Mouse (Mus musculus) MEL (cell line): ENCODE results near the gene Iah1. TPM values are rescaled to one million over a fixed set of nuclear protein-coding genes. Genes with fewer than 3 reads are reported as not detected.

Experiments used
- DNase-seq: peaks from one replicate; pipeline ENCODE4 v3.0.0; 2011; ENCODE audit warnings: low read depth, low spot score
- H3K27ac ChIP-seq: 2 replicates; pipeline ENCODE4 v1.5.1; 2012; ENCODE audit warnings: low read depth, mild to moderate bottlenecking, control low read depth, low read length, moderate library complexity; ENCODE audit not compliant: control insufficient read depth
- H3K27me3 ChIP-seq, 2 experiments: fragments of 150-350 bp in 1 of 2; sonication (generic) in 1 of 2; 2 replicates each; pipeline ENCODE4 v1.6.1; 2012; ENCODE audit warnings: low read length in 2 of 2, mild to moderate bottlenecking in 2 of 2, improper control_type of control experiment in 1 of 2, moderate library complexity in 1 of 2; ENCODE audit not compliant: insufficient read depth in 2 of 2, control insufficient read depth in 1 of 2
- H3K36me3 ChIP-seq, 2 experiments: 2 replicates each; pipeline ENCODE4 v1.6.1; 2012 to 2014; ENCODE audit warnings: low read length in 2 of 2, improper control_type of control experiment in 1 of 2, inconsistent platforms in 1 of 2, mild to moderate bottlenecking in 1 of 2; ENCODE audit not compliant: insufficient read depth in 2 of 2, control insufficient read depth in 1 of 2
- H3K4me1 ChIP-seq, 2 experiments: fragments of 150-350 bp in 1 of 2; sonication (generic) in 1 of 2; 2 replicates each; pipeline ENCODE4 v1.6.1; 2012; ENCODE audit warnings: low read length in 2 of 2, improper control_type of control experiment in 1 of 2, mild to moderate bottlenecking in 1 of 2; ENCODE audit not compliant: insufficient read depth in 2 of 2, control insufficient read depth in 1 of 2
- H3K4me3 ChIP-seq, 2 experiments: fragments of 150-350 bp in 1 of 2; sonication (generic) in 1 of 2; 2 replicates each; pipeline ENCODE4 v1.5.1; 2012; ENCODE audit warnings: low read depth in 2 of 2, low read length in 2 of 2, mild to moderate bottlenecking in 2 of 2, moderate library complexity in 2 of 2, control low read depth in 1 of 2, improper control_type of control experiment in 1 of 2; ENCODE audit not compliant: control insufficient read depth in 1 of 2, insufficient read depth in 1 of 2
- H3K79me2 ChIP-seq: 2 replicates; pipeline ENCODE4 v1.6.1; 2012; ENCODE audit warnings: mild to moderate bottlenecking, low read length, moderate library complexity; ENCODE audit not compliant: control insufficient read depth, poor library complexity, insufficient read depth
- H3K9ac ChIP-seq: 2 replicates; pipeline ENCODE4 v1.6.1; 2012; ENCODE audit warnings: low read depth, mild to moderate bottlenecking, control low read depth, low read length, moderate library complexity; ENCODE audit not compliant: control insufficient read depth, poor library complexity, severe bottlenecking
- H3K9me3 ChIP-seq: fragments of 150-350 bp; sonication (generic); replicated peaks from 2 replicates; pipeline ENCODE4 v1.6.1; 2012; ENCODE audit warnings: mild to moderate bottlenecking, low read length, improper control_type of control experiment, moderate library complexity; ENCODE audit not compliant: insufficient read depth
- E2F4 ChIP-seq: IDR thresholded peaks from 2 replicates; pipeline ENCODE4 v1.6.1; 2011; ENCODE audit warnings: low read depth, low read length, improper control_type of control experiment, borderline replicate concordance
- GABPA ChIP-seq: IDR thresholded peaks from 2 replicates; pipeline ENCODE4 v1.6.1; 2012; ENCODE audit warnings: low read depth, mild to moderate bottlenecking, inconsistent platforms, low read length, improper control_type of control experiment, moderate library complexity
- GATA1 ChIP-seq: IDR thresholded peaks from 2 replicates; pipeline ENCODE4 v1.6.1; 2011; ENCODE audit warnings: low read depth, low read length, improper control_type of control experiment
- KAT2A ChIP-seq: conservative IDR thresholded peaks from 2 replicates; pipeline ENCODE4 v1.6.1; 2012; ENCODE audit warnings: low read depth, low read length, improper control_type of control experiment, inconsistent platforms
- MAFK ChIP-seq: IDR thresholded peaks from 2 replicates; pipeline ENCODE4 v1.6.1; 2011; ENCODE audit warnings: low read depth, mild to moderate bottlenecking, low read length, improper control_type of control experiment, borderline replicate concordance
- MAX ChIP-seq: IDR thresholded peaks from 2 replicates; pipeline ENCODE4 v1.6.1; 2011; ENCODE audit warnings: low read length, improper control_type of control experiment
- MXI1 ChIP-seq: IDR thresholded peaks from 2 replicates; pipeline ENCODE4 v1.6.1; 2011; ENCODE audit warnings: mild to moderate bottlenecking, low read depth, low read length, improper control_type of control experiment
- MYB ChIP-seq: IDR thresholded peaks from 2 replicates; pipeline ENCODE4 v1.6.1; 2011; ENCODE audit warnings: mild to moderate bottlenecking, low read depth, low read length, improper control_type of control experiment
- POLR2AphosphoS5 ChIP-seq: IDR thresholded peaks from 2 replicates; pipeline ENCODE4 v1.6.1; 2012; ENCODE audit warnings: low read depth, borderline replicate concordance, mild to moderate bottlenecking, inconsistent platforms, low read length, moderate library complexity, mixed read lengths
- UBTF ChIP-seq: IDR thresholded peaks from 2 replicates; pipeline ENCODE4 v1.6.1; 2012; ENCODE audit warnings: low read depth, mild to moderate bottlenecking, inconsistent platforms, low read length, improper control_type of control experiment, moderate library complexity, borderline replicate concordance; ENCODE audit not compliant: insufficient read depth
- USF2 ChIP-seq, 2 experiments: IDR thresholded peaks; 2 replicates each; pipeline ENCODE4 v1.6.1; 2011 to 2012; ENCODE audit warnings: improper control_type of control experiment in 2 of 2, low read length in 2 of 2, borderline replicate concordance in 1 of 2, inconsistent platforms in 1 of 2, low read depth in 1 of 2, mild to moderate bottlenecking in 1 of 2; ENCODE audit not compliant: insufficient read depth in 1 of 2
- ZC3H11A ChIP-seq: IDR thresholded peaks from 2 replicates; pipeline ENCODE4 v1.6.1; 2012; ENCODE audit warnings: low read depth, mild to moderate bottlenecking, inconsistent platforms, low read length, improper control_type of control experiment
- ZMIZ1 ChIP-seq: IDR thresholded peaks from 2 replicates; pipeline ENCODE4 v1.6.1; 2012; ENCODE audit warnings: low read depth, mild to moderate bottlenecking, inconsistent platforms, low read length, improper control_type of control experiment, moderate library complexity
- polyA plus RNA-seq, 2 experiments: library from polyadenylated mRNA; stranded (reverse) in 1 of 2; unstranded in 1 of 2; fragments of >175 nt in 1 of 2; fragments of >200 nt in 1 of 2; gene quantifications; 2 replicates each; pipeline versions ENCODE4 v1.2.1 to v1.2.4; 2012; ENCODE audit warnings: low replicate concordance in 2 of 2, low read depth in 1 of 2; ENCODE audit not compliant: insufficient read length in 2 of 2, insufficient read depth in 1 of 2, missing spikeins in 1 of 2
- total RNA-seq: library from RNA; depleted of rRNA; stranded (reverse); fragments of 300-350 nt; gene quantifications from 2 replicates; pipeline ENCODE4 v1.2.3, GENCODE M21; 2012

Iah1 gene
- total and polyA plus RNA-seq, 3 experiments = 14.2 to 15.4 TPM; not detected in 1

GRCm38 (mm10) chr12:21326325-21326724 is 10.1 kb downstream of the Iah1 start:
- H3K27me3 ChIP-seq = no peaks in the 10 kb centered on the region
- H3K36me3 ChIP-seq = no peaks in the 10 kb centered on the region; a peak in 1 of 4 replicates
- no peaks in the 10 kb centered on the region for H3K9me3 ChIP-seq
- no peak overlapping the region for H3K9ac ChIP-seq
- H3K4me1 ChIP-seq = no peaks in the 10 kb centered on the region
- H3K27ac ChIP-seq = no peak overlapping the region
- no peaks in the 10 kb centered on the region for H3K79me2 ChIP-seq
- H3K4me3 ChIP-seq = no peak overlapping the region
- TF ChIP-seq MXI1 = no peak
- no peak for TF ChIP-seq MYB
- no peak for TF ChIP-seq POLR2AphosphoS5
- TF ChIP-seq E2F4 = no peak
- TF ChIP-seq MAX = no peak
- no peak for TF ChIP-seq MAFK
- TF ChIP-seq ZC3H11A = no peak
- no peak for TF ChIP-seq GABPA
- no peak for TF ChIP-seq GATA1
- no peak for TF ChIP-seq ZMIZ1
- DNase-seq = no peak

GRCm38 (mm10) chr12:21329661-21330400 is 13.6 kb downstream of the Iah1 start:
- no peak overlapping the region for H3K4me3 ChIP-seq
- H3K27me3 ChIP-seq = no peaks in the 10 kb centered on the region
- H3K9ac ChIP-seq = no peak overlapping the region
- no peaks in the 10 kb centered on the region for H3K79me2 ChIP-seq
- H3K9me3 ChIP-seq = no peaks in the 10 kb centered on the region
- H3K27ac ChIP-seq = no peak overlapping the region
- DNase-seq = no peak
- H3K36me3 ChIP-seq = no peaks in the 10 kb centered on the region; a peak in 1 of 4 replicates
- TF ChIP-seq KAT2A (no peak), USF2 (IDR thresholded peaks at IDR 0.05; ENCODE audit: borderline replicate concordance in 1 of 2, insufficient read depth in 1 of 2, low read depth in 1 of 2, low read length in 2 of 2) (no peak), UBTF (no peak), ZMIZ1 (no peak)
- no peaks in the 10 kb centered on the region for H3K4me1 ChIP-seq
